Mouse (Mus musculus): ENCODE measurements around the gene Ei24. TPM values are rescaled to one million over a fixed set of nuclear protein-coding genes. Genes with fewer than 3 reads are reported as not detected.

Ei24 gene
- total RNA-seq (2021): 100 to 1,000 TPM; 101 to 104 TPM

DNA sequence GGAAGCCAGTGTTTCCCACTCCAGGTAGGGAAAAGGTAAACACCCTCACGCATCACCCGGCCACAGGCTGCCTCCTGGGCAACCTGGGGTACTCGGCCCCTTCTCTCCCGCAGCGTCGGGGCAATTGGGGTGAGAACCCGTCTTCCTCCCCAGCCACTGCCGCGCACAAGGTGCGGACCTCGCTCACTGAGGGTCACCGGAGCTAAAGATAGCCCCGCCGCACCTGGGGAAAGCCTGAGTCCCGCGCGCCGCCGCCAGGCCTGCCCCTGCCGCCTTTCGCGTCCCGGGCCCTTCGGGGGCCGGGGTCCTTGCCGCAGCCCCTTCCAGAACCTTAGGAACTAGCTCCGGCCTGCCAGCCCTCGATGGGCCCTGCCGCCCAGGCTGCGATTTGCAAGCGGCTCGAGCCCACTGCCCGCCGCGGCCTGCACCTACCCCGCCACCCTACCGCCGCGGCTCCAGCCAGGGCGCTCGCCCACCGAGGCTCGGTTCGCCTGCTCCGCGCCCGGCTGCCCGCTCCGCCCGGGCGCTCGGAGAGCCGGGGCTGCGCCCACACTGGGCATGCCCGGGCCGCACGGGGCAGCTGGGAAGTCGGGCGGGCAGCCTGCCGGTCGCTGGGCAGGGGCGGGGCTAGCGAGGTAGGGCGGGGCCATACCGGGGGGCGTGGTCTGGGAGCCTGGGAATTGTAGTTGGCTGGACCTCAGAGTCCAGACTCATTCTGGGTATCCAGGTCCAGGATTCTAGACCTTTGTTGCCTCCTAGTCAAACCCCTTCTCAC lies at the start of gene Ei24:
Gene Ei24, minus strand, starts transcription at position 613 of the 775 bp plus-strand sequence.
- peak; percentile 83 to 87 for DNase-seq (ENCODE audit: extremely low spot score in 1 of 2, low spot score in 1 of 2)

DNA sequence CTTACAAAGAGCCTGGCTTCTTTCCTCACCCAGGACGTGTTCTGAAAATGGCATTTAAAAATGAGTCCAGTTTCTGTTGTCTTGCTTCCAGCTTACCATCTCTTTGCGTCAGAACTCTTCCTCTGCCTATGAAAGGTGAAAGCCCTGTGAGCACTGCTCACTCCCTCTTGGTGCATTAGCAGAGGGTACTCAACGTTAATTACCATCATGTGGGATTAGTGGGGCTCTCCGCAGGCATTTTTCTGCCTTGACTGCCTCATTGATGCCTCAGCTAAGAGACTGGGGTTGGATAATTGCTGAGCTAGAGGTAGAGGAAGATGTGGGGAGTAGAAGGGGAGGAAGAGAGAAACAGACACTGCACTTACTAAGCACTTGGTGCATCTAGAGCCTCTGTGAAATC lies 49.2 kb upstream of the Ei24 start:
- DNase-seq (ENCODE audit: extremely low spot score in 1 of 2, low spot score in 1 of 2): no peak

DNA sequence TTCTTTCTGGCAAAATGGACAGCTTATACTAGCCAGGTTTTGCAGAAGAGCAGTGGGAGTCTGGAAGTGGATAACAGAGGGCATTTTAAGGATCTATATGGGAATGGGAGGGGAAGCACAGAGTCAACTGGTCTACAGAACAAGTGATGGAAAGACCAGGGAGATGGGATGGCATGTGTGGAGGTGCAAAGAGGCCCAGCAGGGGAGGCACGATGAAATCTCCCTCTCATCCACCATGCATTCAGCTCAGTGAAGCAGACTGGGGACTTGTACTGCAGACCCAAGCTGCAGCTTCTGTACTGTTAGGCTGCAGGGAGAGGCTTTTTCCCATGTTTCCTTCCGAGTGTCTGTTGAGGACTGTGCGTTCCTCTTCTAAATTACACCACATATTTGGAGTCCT lies 36.7 kb upstream of the Ei24 start:
- no peak for DNase-seq (ENCODE audit: extremely low spot score in 1 of 2, low spot score in 1 of 2)

DNA sequence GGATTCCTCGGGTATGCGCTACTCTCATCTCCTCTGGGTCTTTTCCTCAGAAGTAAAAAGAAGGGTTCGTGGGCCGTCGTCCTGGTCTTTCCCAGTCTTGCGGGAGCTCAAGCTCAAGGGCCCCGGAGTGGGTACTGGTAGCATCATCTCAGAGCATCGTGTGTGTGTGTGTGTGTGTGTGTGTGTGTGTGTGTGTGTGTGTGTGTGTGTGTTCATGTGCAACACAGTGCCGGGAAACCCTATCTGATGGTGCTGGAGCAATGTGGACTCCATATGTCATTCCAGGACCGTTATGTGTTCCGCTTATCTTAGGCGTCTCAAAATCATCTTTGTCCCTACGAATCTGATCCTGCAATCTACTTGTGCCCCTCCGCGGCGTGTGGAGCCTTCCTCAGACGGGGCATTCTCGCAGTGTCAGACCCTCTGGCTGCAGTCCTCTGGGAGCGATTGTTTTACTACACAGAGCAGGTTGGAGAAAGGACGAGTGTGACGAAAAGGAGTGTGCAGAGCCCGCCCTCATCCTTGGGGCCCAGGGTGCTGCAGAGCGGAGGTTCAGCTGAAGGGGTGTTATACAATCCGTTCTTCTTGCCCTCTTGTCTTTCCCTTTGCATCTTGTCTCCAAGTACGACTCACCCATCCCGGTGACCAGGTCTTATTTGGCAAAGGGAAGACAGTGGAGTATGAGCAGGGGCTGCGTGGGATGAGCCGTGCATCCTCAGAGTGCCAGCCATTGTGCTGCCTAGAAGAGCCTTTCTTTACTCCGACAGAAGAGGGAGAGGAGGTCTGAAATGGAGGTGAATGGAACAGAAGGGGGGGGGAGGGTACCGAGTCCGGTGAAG lies 36.1 kb upstream of the Ei24 start:
- DNase-seq (ENCODE audit: extremely low spot score in 1 of 2, low spot score in 1 of 2): peak; percentile 34 to 54

DNA sequence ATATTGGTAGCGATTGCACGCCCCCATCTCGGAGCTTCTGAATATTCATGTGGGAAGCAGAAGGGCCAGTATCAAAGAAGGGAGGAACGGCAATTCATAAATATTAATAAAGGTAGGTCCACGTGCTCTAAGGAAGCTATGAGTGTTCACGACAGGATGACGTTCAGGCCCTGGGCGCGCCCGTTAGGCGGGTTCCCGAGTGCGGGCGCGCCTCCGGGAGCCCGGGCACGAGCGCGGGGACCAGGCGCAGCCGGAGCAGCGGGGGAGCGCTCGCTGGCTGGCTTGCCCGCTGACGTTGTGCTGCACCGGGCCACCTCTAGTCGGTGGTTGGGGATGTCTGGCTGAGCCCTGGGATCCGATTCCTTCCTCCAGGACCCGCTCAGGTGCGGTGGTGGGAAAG lies 35.3 kb upstream of the Ei24 start:
- peak; percentile 81 to 91 for DNase-seq (ENCODE audit: extremely low spot score in 1 of 2, low spot score in 1 of 2)

DNA sequence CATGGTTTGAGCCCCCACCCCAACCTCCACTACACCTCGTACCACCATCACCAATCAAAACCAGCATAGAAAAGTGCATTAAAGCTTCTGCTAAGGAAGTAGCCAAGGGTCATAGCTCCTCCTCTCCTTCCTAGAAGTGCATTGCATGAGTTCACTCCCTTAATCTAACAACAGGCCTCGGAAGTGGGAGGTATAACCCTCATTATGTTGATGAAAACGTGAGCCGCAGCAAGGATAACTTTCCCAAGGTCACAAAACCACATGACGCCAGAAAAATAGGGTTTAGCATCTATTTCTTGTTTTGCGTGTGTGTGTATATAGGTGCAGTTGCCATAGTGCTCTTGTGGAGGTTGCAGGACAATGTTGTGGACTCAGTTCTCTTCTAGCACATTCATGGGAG lies 34.2 kb upstream of the Ei24 start:
- DNase-seq (ENCODE audit: extremely low spot score in 1 of 2, low spot score in 1 of 2): no peak

DNA sequence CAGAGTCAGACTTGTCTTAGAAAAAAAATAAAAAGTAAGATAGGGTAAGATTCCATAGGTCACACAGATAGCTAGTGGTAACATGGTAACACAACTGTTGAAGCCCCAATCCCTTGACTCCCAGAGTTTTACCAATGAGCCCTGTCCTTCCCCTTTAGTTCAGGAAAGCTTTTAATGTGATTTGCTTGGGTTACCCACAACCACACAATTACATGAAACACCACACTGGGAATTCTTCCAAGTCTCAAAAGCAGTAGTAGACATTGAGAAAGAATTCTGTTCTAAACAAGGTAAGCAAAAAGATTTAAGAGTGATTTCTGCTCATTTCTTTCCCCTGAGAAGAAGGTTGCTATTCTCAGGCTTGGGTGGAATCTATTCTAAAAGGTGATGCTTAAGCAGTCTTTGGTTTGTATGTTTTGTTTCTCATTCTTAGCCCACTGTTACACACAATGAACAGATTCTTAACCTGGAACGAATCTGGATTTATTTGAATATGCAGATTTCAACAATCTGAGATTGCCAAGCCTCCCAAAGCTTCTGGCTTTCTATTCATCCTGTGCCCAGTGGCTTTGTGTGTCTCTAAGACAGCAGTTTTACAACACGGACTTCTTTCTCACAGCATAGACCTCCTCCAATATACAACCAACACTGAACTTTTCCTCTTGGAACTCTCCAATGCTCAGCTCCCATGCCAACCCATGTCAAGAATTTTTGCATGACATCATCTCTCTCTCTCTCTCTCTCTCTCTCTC lies 29.6 kb upstream of the Ei24 start:
- DNase-seq (ENCODE audit: extremely low spot score in 1 of 2, low spot score in 1 of 2): no peak

DNA sequence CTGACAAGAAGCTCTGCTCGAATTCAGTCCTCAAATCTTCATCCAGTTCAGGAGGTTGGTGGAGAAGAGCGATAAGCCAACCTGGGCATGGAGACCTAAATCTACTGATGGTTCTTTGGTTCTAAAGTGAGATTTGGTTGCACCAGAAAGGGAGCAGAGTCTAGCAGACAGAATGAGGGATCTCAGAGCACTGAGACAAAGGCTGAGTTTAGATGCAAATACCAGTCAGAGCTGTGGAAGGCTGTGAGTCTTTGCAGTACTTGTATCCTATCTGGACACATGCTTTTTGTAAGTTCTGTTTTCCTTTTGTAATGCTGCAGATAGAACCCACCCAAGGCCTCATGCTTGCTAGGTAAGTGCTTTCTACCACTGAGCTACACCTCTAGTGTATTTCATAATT lies 24.8 kb upstream of the Ei24 start:
- DNase-seq (ENCODE audit: extremely low spot score in 1 of 2, low spot score in 1 of 2): no peak

DNA sequence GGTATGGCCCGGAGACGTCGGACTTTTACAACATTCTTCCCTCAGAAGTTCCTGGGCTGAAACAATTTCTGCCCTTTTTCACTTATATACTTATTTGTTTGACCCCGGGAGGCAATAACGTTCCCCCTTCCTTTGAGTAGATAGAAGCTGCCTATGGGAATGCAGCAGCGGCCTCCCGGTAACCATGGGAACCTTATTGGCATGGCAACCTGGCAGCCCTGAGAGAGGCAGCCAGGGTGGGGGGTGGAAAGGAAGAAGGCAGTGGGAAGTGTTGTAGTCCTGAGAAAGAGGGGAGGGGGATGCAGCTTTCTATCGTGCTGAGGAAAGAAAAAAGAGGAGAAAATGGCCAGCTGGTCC lies 24.4 kb upstream of the Ei24 start, which contains the start of gene Fez1:
Gene Fez1, plus strand, starts transcription at position 221 of the 357 bp plus-strand sequence.
- DNase-seq (ENCODE audit: extremely low spot score in 1 of 2, low spot score in 1 of 2): peak; percentile 74 to 80

DNA sequence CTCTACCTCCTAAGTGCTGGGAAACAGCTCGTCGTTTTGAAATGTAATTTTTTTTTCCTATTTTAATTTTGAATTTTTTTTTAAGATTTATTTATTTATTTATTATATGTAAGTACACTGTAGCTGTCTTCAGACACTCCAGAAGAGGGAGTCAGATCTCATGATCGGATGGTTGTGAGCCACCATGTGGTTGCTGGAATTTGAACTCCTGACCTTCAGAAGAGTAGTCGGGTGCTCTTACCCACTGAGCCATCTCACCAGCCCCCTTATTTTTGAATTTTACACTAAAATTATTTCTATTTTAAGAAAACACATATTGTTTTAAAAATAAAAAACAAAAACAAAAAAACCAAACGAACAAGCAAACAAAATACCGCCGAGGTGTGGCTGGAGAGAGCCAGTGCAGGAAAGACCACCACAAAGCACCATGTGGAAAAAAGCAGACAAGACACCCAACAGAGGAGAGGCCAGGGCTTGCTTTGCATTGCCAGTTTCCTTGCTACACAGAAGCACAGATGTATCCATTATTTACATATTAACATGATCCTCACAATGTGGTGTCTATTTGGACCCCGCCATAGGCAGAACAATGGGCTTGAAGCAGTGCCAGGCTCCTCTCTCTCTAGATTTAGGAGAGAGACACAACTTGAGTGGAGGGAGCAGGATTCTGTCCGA lies 23.9 kb upstream of the Ei24 start:
- no peak for DNase-seq (ENCODE audit: extremely low spot score in 1 of 2, low spot score in 1 of 2)

DNA sequence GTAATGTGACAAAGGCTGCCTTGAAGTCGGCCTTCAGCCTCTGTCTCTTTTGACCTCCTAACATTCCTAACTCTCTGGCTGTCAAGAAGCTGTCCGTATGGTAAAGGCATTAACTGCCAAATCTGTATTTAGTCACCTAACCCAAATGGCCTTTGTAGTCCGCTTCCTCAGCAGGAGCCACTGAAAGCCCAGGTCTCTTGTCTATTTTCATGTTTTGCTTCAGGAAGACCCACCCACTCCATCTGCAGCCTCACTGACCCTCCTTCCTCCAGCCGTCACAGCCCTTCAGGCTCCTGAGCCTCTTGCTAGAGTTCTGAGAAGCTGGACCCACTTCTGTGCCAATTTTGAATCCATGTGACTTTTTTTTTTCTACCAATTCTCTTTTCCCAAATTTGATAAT lies 21.7 kb upstream of the Ei24 start:
- no peak for DNase-seq (ENCODE audit: extremely low spot score in 1 of 2, low spot score in 1 of 2)

DNA sequence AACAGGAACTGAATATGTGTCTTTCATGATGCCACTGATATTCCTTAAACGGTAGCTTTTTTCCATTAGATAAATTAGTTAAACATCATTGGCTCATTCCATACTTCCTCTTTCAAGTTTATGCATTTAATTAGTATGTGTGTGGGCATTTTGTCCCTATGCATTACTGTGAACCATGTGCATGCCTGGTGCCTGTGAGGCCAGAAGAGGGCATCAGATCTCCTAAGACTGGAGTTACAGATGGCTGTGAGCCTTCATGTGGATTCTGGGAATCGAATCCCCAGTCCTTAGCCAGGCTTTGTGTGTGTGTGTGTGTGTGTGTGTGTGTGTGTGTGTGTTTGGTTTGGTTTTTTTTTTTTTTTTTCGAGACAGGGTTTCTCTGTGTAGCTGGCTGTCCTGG lies 17.3 kb upstream of the Ei24 start:
- no peak for DNase-seq (ENCODE audit: extremely low spot score in 1 of 2, low spot score in 1 of 2)

DNA sequence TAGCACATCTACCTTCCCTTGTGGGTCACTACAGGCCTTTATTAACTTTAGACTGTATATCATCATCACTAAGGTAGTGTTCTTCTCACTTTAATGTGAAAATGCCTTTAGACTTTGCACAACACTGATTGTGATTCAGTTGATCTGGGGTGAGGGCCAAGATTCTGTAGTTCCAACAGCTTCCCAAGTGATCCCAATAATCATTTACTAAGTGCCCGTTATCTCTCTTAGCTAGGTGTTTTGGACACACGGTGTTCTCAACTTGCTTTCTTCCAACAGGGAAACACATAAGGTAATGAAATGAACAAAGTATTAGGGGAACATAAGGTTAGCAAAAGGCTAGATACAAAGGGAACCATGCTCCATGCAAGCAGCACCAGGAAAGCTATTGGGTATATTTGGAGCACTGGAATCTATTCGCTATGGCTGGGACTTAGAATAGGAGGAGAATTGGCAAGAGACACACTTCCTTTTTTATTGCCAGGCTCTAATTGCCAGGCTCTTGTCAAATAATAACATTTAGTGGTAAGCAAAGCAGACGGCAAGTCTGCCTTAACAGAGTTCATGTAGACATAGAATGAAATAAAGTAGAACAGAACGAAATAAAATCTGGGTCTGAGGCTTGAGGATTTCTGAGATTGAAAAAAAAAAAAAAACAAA lies 11.1 kb upstream of the Ei24 start:
- DNase-seq (ENCODE audit: extremely low spot score in 1 of 2, low spot score in 1 of 2): no peak

DNA sequence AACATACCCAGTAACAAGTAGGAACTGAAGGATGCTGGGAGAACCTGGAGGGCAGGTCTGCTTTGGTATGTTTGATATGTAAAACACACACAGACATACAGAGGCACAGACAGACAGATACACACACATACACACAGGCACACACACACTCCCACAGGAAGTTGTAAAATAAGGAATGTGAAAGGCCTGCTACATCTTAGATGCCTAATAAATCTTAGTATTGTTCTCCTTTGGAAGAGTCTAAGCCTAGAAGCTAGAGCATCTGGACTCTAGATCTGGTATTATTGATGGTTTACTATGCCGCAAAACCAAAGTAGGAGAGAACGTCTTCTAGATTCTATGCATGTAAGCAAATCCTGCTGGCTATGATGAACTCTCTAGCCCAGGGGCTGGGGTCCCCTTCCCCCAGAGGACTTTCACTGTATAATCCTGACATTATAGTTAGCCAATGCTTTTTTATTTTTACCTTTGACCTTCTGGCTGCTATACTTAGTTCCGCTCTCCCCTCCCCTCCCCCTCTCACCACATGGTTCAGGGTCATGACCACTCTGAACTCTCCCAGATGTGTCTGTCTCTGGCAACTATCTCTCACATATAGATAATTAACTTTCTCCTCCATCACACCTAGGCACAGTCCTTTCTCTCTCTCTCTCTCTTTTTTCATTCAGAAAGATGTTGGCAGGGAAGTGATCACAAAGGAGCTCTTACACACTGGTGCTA lies 8.2 kb upstream of the Ei24 start:
- no peak for DNase-seq (ENCODE audit: extremely low spot score in 1 of 2, low spot score in 1 of 2)

DNA sequence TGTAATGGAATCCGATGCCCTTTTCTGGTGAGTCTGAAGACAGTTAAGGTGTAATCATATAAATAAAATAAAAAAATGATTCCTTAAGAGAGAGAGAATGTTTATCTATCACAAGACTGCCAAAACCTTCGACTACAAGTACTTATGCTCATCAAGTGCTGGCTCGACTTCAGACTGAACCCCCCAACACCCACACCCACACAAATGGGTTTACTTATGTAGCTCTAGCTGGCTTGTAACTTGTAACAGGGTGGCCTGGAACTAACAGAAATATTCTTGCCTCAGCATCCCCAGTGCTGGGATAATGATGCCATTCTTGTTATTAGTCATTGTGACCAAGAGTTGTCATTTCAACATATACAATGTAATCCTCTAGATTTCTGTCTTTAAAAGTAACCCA lies 6.7 kb upstream of the Ei24 start:
- no peak for DNase-seq (ENCODE audit: extremely low spot score in 1 of 2, low spot score in 1 of 2)

DNA sequence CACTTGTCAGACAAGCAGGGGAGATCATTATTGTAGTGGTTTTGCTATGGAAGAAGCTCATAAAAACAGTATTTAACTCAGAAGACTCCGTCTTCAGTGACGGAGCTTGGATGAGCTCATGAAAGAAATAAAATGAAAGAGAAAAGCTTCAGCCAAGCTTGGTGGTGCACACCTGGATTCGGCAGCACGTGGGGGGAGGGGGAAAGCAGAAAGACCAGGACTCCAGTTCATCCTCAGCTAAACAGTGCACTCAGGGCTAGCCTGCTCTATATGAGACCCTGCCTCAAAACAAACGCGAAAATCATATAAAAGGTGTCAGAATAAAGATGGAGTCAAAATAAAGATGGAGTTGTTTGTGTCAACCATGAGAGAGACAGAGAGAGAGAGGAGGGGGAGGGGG lies 6.2 kb upstream of the Ei24 start:
- no peak for DNase-seq (ENCODE audit: extremely low spot score in 1 of 2, low spot score in 1 of 2)

DNA sequence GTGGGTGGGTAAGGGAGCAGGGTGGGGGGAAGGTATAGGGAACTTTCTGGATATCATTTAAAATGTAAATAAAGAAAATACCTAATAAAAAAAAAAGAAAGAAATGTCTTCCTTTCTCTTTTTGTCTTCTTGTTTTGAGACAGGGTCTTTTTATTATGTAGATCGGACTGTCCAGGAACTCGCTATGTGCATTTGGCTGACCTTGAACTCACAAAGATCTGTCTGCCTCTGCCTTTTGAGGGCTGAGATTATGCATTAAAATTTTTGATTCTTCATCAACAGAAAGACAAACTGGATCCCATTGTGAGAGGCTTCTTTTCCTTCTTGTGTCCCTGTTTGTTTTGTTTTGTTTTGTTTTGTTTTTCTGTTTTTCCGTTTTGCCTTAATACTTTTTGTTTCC lies 5.8 kb upstream of the Ei24 start:
- DNase-seq (ENCODE audit: extremely low spot score in 1 of 2, low spot score in 1 of 2): no peak

DNA sequence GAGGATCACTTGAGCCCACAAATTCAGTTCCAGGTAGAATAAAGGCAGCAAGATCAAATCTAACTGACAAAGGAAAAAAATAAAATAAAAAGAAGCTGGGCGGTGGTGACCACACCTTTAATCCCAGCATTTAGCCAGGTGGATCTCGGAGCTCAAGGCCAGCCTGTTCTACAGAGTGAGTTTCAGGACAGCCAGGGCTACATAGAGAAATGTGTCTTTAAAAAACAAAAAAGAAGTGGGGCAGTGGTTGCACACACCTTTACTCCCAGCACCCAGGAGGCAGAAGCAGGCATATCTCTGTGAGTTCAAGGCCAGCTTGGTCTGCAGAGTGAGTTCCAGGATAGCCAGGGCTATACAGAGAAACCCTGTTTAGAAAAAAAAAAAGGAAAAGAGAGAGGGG lies 4.8 kb upstream of the Ei24 start:
- DNase-seq (ENCODE audit: extremely low spot score in 1 of 2, low spot score in 1 of 2): no peak

DNA sequence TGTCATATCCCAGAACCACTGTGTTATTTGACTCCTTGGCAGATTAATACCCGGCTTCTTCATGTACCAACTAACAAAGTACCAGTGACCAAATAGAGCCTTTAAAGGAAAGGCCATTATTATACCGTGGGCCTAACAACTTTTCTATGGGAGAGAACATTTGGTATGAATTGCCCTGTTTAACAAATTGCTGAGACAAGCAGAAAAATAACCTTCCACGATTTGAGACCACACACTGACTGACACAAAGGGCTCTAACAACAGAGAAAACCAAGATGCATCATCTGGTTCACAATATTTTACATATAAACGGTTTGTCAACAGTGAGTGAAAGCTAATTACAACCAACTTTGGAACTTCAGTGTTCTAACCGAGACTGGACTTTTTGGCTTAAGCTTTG lies 969 bp downstream of the Ei24 start:
- DNase-seq (ENCODE audit: extremely low spot score in 1 of 2, low spot score in 1 of 2): no peak
